Mouse (Mus musculus) midbrain, embryonic 14.5 days (tissue): ENCODE measurements around the gene Rcan2. TPM values are rescaled to one million over a fixed set of nuclear protein-coding genes. Genes with fewer than 3 reads are reported as not detected.
A peak's percentile ranks its signal among the peaks of the same experiment; 100 is the strongest.

Source experiments
- ATAC-seq: fragments of 200-750 bp; cut with Nextera tagmentation; 2 replicates; pipeline ENCODE4 v1.8.0; 2017; ENCODE audit warnings: moderate number of reproducible peaks, moderate library complexity; ENCODE audit not compliant: low FRiP score, low TSS enrichment
- DNase-seq: peaks from one replicate; pipeline ENCODE4 v3.0.0-alpha.2; 2015
- H3K27ac ChIP-seq: fragments of 300-500 bp; sonication (generic); replicated peaks from 2 replicates; pipeline ENCODE4 v1.5.1; 2014; ENCODE audit warnings: mild to moderate bottlenecking, low read depth, low read length, moderate library complexity
- H3K27me3 ChIP-seq: fragments of 300-500 bp; sonication (generic); 2 replicates; pipeline ENCODE4 v1.6.1; 2014; ENCODE audit warnings: low read length, control low read depth, mixed read lengths; ENCODE audit not compliant: control insufficient read depth, insufficient read depth
- H3K36me3 ChIP-seq: fragments of 300-500 bp; sonication (generic); 2 replicates; pipeline ENCODE4 v1.6.1; 2014; ENCODE audit warnings: low read length, control low read depth; ENCODE audit not compliant: control insufficient read depth, insufficient read depth
- H3K4me1 ChIP-seq: fragments of 300-500 bp; sonication (generic); 2 replicates; pipeline ENCODE4 v1.6.1; 2014; ENCODE audit warnings: mild to moderate bottlenecking, antibody characterized with exemption, low read length, control low read depth; ENCODE audit not compliant: control insufficient read depth, insufficient read depth
- H3K4me2 ChIP-seq: fragments of 300-500 bp; sonication (generic); 2 replicates; pipeline ENCODE4 v1.6.1; 2014; ENCODE audit warnings: mild to moderate bottlenecking, low read length, moderate library complexity
- H3K4me3 ChIP-seq: fragments of 300-500 bp; sonication (generic); replicated peaks from 2 replicates; pipeline ENCODE4 v1.5.1; 2014; ENCODE audit warnings: low read depth, low read length
- H3K9ac ChIP-seq: fragments of 300-500 bp; sonication (generic); replicated peaks from 2 replicates; pipeline ENCODE4 v1.6.1; 2014; ENCODE audit warnings: mild to moderate bottlenecking, low read length, moderate library complexity
- H3K9me3 ChIP-seq: fragments of 300-500 bp; sonication (generic); 2 replicates; pipeline ENCODE4 v1.6.1; 2016; ENCODE audit warnings: low read length, control low read depth, mixed read lengths; ENCODE audit not compliant: control insufficient read depth
- WGBS: fragments of 180-500 bp; shearing (Covaris S2); extraction: QIAGEN DNeasy Blood & Tissue Kit; methylation state at CpG from one replicate; pipeline ENCODE4 v1.1.7; 2014; 5-methylcytosine and 5-hydroxymethylcytosine counted together
- polyA plus RNA-seq: library from polyadenylated mRNA; unstranded; fragments of >200 nt; fragmentation: Nextera tagmentation; extraction: Ambion mirVana; gene quantifications from 2 replicates; pipeline ENCODE4 v1.2.1, GENCODE M21; 2014

Gene Rcan2
- polyA plus RNA-seq, 1 experiment from 2014 or later: 79.4 TPM

- no peak for DNase-seq
- H3K36me3 ChIP-seq: no peaks in the 10 kb centered on the region
- ATAC-seq: no peak
- no peak overlapping the region for H3K4me3 ChIP-seq
- no peak overlapping the region for H3K4me2 ChIP-seq
- no peak overlapping the region for H3K9ac ChIP-seq
- no peaks in the 10 kb centered on the region for H3K9me3 ChIP-seq
- H3K4me1 ChIP-seq: no peaks in the 10 kb centered on the region
- 89% methylated on average over 2 of the region's 2 CpGs for WGBS
- H3K27ac ChIP-seq: no peak overlapping the region
- H3K27me3 ChIP-seq: no peaks in the 10 kb centered on the region
These were observed 45.6 kb downstream of the Rcan2 start for GRCm38 (mm10) chr17:43846714-43847113.

GRCm38 (mm10) chr17:43848903-43849302, 47.8 kb downstream of the Rcan2 start:
- Histone ChIP-seq H3K27ac (no peak overlapping the region), H3K9ac (no peak overlapping the region), H3K27me3 (no peaks in the 10 kb centered on the region), H3K9me3 (no peaks in the 10 kb centered on the region), H3K4me2 (no peak overlapping the region), H3K4me1 (no peaks in the 10 kb centered on the region), H3K4me3 (no peak overlapping the region), H3K36me3 (no peaks in the 10 kb centered on the region)
- DNase-seq (no peak), ATAC-seq (no peak)
- 81% methylated on average over 3 of the region's 3 CpGs for whole genome bisulfite sequencing

- no peak for ATAC-seq
- no peaks in the 10 kb centered on the region for H3K36me3 ChIP-seq
- DNase-seq: no peak
- H3K9me3 ChIP-seq: no peaks in the 10 kb centered on the region
- WGBS: 89% methylated on average over 5 of the region's 5 CpGs
- no peak overlapping the region for H3K27ac ChIP-seq
- no peaks in the 10 kb centered on the region for H3K27me3 ChIP-seq
- H3K4me3 ChIP-seq: no peak overlapping the region
- no peaks in the 10 kb centered on the region for H3K4me1 ChIP-seq
- H3K4me2 ChIP-seq: no peak overlapping the region
- no peak overlapping the region for H3K9ac ChIP-seq
These were observed 54.0 kb downstream of the Rcan2 start for GRCm38 (mm10) chr17:43855132-43855531.

GRCm38 (mm10) chr17:43856081-43856480, 54.9 kb downstream of the Rcan2 start:
- ATAC-seq (no peak), DNase-seq (no peak)
- no peaks in the 10 kb centered on the region for H3K9me3 ChIP-seq
- no peaks in the 10 kb centered on the region for H3K4me1 ChIP-seq
- no peak overlapping the region for H3K27ac ChIP-seq
- no peaks in the 10 kb centered on the region for H3K36me3 ChIP-seq
- no peak overlapping the region for H3K4me2 ChIP-seq
- no peak overlapping the region for H3K4me3 ChIP-seq
- H3K27me3 ChIP-seq: no peaks in the 10 kb centered on the region
- 74% methylated on average over 4 of the region's 4 CpGs for WGBS
- H3K9ac ChIP-seq: no peak overlapping the region

- Histone ChIP-seq H3K4me1 (no peaks in the 10 kb centered on the region), H3K27ac (no peak overlapping the region), H3K9me3 (no peaks in the 10 kb centered on the region), H3K27me3 (no peaks in the 10 kb centered on the region), H3K36me3 (no peaks in the 10 kb centered on the region), H3K4me3 (no peak overlapping the region), H3K4me2 (no peak overlapping the region), H3K9ac (no peak overlapping the region)
- 87% methylated on average over 9 of the region's 9 CpGs for WGBS
- ATAC-seq: no peak
- no peak for DNase-seq
These were observed 67.7 kb downstream of the Rcan2 start for GRCm38 (mm10) chr17:43868808-43869207.

- Histone ChIP-seq H3K27me3 (no peaks in the 10 kb centered on the region), H3K27ac (no peak overlapping the region), H3K4me1 (no peaks in the 10 kb centered on the region), H3K9ac (no peak overlapping the region), H3K9me3 (no peaks in the 10 kb centered on the region), H3K36me3 (no peaks in the 10 kb centered on the region), H3K4me2 (no peak overlapping the region), H3K4me3 (no peak overlapping the region)
- DNase-seq (peak; percentile 85), ATAC-seq (no peak)
- WGBS: 31% methylated on average over 5 of the region's 5 CpGs
These were observed 68.5 kb downstream of the Rcan2 start for GRCm38 (mm10) chr17:43869677-43870076.

GRCm38 (mm10) chr17:43874417-43874816, 73.3 kb downstream of the Rcan2 start:
- H3K9ac ChIP-seq: no peak overlapping the region
- 88% methylated on average over 5 of the region's 5 CpGs for WGBS
- DNase-seq: no peak
- no peaks in the 10 kb centered on the region for H3K9me3 ChIP-seq
- no peak overlapping the region for H3K4me3 ChIP-seq
- no peaks in the 10 kb centered on the region for H3K27me3 ChIP-seq
- no peaks in the 10 kb centered on the region for H3K4me1 ChIP-seq
- ATAC-seq: no peak
- H3K4me2 ChIP-seq: no peak overlapping the region
- no peaks in the 10 kb centered on the region for H3K36me3 ChIP-seq
- no peak overlapping the region for H3K27ac ChIP-seq

GRCm38 (mm10) chr17:43877425-43877824, 76.3 kb downstream of the Rcan2 start:
- no peaks in the 10 kb centered on the region for H3K4me1 ChIP-seq
- H3K27ac ChIP-seq: no peak overlapping the region
- 60% methylated on average over 2 of the region's 2 CpGs for WGBS
- no peak overlapping the region for H3K4me3 ChIP-seq
- ATAC-seq (no peak), DNase-seq (no peak)
- H3K27me3 ChIP-seq: no peaks in the 10 kb centered on the region
- no peaks in the 10 kb centered on the region for H3K9me3 ChIP-seq
- H3K4me2 ChIP-seq: no peak overlapping the region
- no peaks in the 10 kb centered on the region for H3K36me3 ChIP-seq
- no peak overlapping the region for H3K9ac ChIP-seq

GRCm38 (mm10) chr17:43883016-43883415, 81.9 kb downstream of the Rcan2 start:
- H3K4me3 ChIP-seq: no peak overlapping the region
- no peak overlapping the region for H3K27ac ChIP-seq
- H3K27me3 ChIP-seq: no peaks in the 10 kb centered on the region
- H3K36me3 ChIP-seq: no peaks in the 10 kb centered on the region
- H3K9ac ChIP-seq: no peak overlapping the region
- WGBS: 9% methylated on average over 1 of the region's 1 CpGs
- no peaks in the 10 kb centered on the region for H3K4me1 ChIP-seq
- DNase-seq (peak; percentile 85), ATAC-seq (no peak; the same call in 1 of the 2 replicates)
- H3K4me2 ChIP-seq: no peak overlapping the region
- H3K9me3 ChIP-seq: no peaks in the 10 kb centered on the region
